Comparison of ENCODE assay signal across 19 mouse cellular contexts in genomic region chr1:167649122-167649633, GRCm38 (mm10). TPM values are rescaled to one million over a fixed set of nuclear protein-coding genes. Genes with fewer than 3 reads are reported as not detected.
DNase-seq lines count a peak whose midpoint lies in the region; ATAC-seq lines count a peak whose summit lies in the region.
"Had no signal": no experiment of that assay in that cellular context is flagged by ENCODE, and none has a peak within 500 bp of the region (broad histone marks: within the 10 kb centered on the region; RNA-seq: fewer than 3 reads in every experiment).

No protein-coding gene starts in this region.

- H3K27me3 ChIP-seq in kidney, embryonic 16.5 days (ENCODE audit: insufficient read depth, low read length) = no peaks in the 10 kb centered on the region; the same call in 1 of the 2 replicates
- H3K27me3 ChIP-seq in embryonic facial prominence, embryonic 14.5 days (replicated peaks; ENCODE audit: control insufficient read depth, insufficient read depth, low read length) = 0 out of 2 replicates have a peak, but pooled peaks cover 5% of the 10 kb centered on the region

- peak; percentile 30 for DNase-seq in gastrocnemius, adult 18-20 months (ENCODE audit: low spot score)
- no peak for DNase-seq in gastrocnemius, postnatal 4 days (ENCODE audit: low spot score in 2 of 2)
- peak; percentile 11 to 41 for DNase-seq in kidney, adult 8-10 months
- peak; percentile 51 for DNase-seq in embryonic facial prominence, embryonic 14.5 days (ENCODE audit: low spot score)
- peak; percentile 28 to 62 for DNase-seq in kidney, postnatal 36 days
- no peak for DNase-seq in embryo, embryonic 10 days (ENCODE audit: low spot score)
- DNase-seq: cerebellum, adult 11-12 months; retina, postnatal 1 day; thymus, postnatal 14 days had no signal

- no peak for ATAC-seq in kidney, embryonic 16.5 days (ENCODE audit: low FRiP score, low TSS enrichment)
- no peak for ATAC-seq in embryonic facial prominence, embryonic 14.5 days (ENCODE audit: low read depth)
- ATAC-seq: forebrain, embryonic 14.5 days; intestine, embryonic 16.5 days; midbrain, embryonic 13.5 days had no signal

- H3K36me3 ChIP-seq in kidney, embryonic 16.5 days (ENCODE audit: insufficient read depth, low read length) = no peaks in the 10 kb centered on the region
- no peaks in the 10 kb centered on the region for H3K36me3 ChIP-seq in embryonic facial prominence, embryonic 14.5 days (ENCODE audit: control insufficient read depth, insufficient read depth, low read length)
- H3K36me3 ChIP-seq: heart, embryonic 13.5 days; midbrain, embryonic 13.5 days; stomach, embryonic 15.5 days had no signal

- no peak overlapping the region for H3K4me3 ChIP-seq in kidney, embryonic 16.5 days (ENCODE audit: low read length)
- H3K4me3 ChIP-seq in embryonic facial prominence, embryonic 14.5 days (ENCODE audit: low read depth, low read length) = no peak overlapping the region
- H3K4me3 ChIP-seq: heart, embryonic 13.5 days; midbrain, embryonic 13.5 days; myocyte; stomach, embryonic 15.5 days had no signal

- WGBS in kidney, embryonic 16.5 days = 70% methylated on average over 11 of the region's 11 CpGs
- 55% methylated on average over 11 of the region's 11 CpGs for WGBS in embryonic facial prominence, embryonic 14.5 days

- H3K9ac ChIP-seq in kidney, embryonic 16.5 days (replicated peaks; ENCODE audit: low read length) = no peak overlapping the region
- no peak overlapping the region for H3K9ac ChIP-seq in embryonic facial prominence, embryonic 14.5 days (ENCODE audit: low read depth, low read length)
- H3K9ac ChIP-seq: heart, embryonic 13.5 days; hindbrain, embryonic 14.5 days; liver, embryonic 14.5 days; midbrain, embryonic 13.5 days; stomach, embryonic 15.5 days had no signal

- H3K4me2 ChIP-seq in kidney, embryonic 16.5 days (replicated peaks; ENCODE audit: low read depth, low read length) = no peak overlapping the region
- no peak overlapping the region for H3K4me2 ChIP-seq in embryonic facial prominence, embryonic 14.5 days (ENCODE audit: low read depth, low read length)
- H3K4me2 ChIP-seq: heart, embryonic 13.5 days; hindbrain, embryonic 14.5 days; midbrain, embryonic 13.5 days; stomach, embryonic 15.5 days had no signal

- no peak overlapping the region for H3K27ac ChIP-seq in kidney, embryonic 16.5 days (ENCODE audit: low read length)
- H3K27ac ChIP-seq in embryonic facial prominence, embryonic 14.5 days (replicated peaks; ENCODE audit: low read depth, low read length) = peak overlapping the region; percentile 48; the same call in 1 of the 2 replicates
- H3K27ac ChIP-seq: heart, embryonic 13.5 days; hindbrain, embryonic 14.5 days; liver, embryonic 14.5 days; midbrain, embryonic 13.5 days; stomach, embryonic 15.5 days had no signal

- H3K4me1 ChIP-seq in kidney, embryonic 16.5 days (ENCODE audit: insufficient read depth, low read length) = no peaks in the 10 kb centered on the region
- peaks cover 14% of the 10 kb centered on the region for H3K4me1 ChIP-seq in embryonic facial prominence, embryonic 14.5 days (ENCODE audit: control insufficient read depth, insufficient read depth, low read length)
- H3K4me1 ChIP-seq: heart, embryonic 13.5 days; stomach, embryonic 15.5 days had no signal

- no peaks in the 10 kb centered on the region for H3K9me3 ChIP-seq in kidney, embryonic 16.5 days (ENCODE audit: low read length)
- H3K9me3 ChIP-seq in embryonic facial prominence, embryonic 14.5 days (ENCODE audit: control insufficient read depth, low read length) = no peaks in the 10 kb centered on the region
- H3K9me3 ChIP-seq: heart, embryonic 13.5 days; midbrain, embryonic 13.5 days; stomach, embryonic 15.5 days had no signal

RNA-seq across cellular contexts. Expression of gene Lmx1a, which starts 39.9 kb away (rescaled TPM):
- total RNA-seq in gastrocnemius, adult 18-20 months (2021) = under 1 TPM; 0.11 to 0.21 TPM
- 1 to 10 TPM; 1.8 to 2.7 TPM for total RNA-seq in gastrocnemius, postnatal 4 days (2021)
- 0.05 TPM in 2 replicates for polyA plus RNA-seq in kidney, embryonic 16.5 days (2015; fragmentation: Nextera tagmentation; extraction: Ambion mirVana)
- polyA plus RNA-seq in embryonic facial prominence, embryonic 14.5 days (2014; fragmentation: Nextera tagmentation; extraction: Ambion mirVana) = 1.5 and 1.7 TPM in 2 replicates
- total RNA-seq: neutrophil, adult 5-6 weeks had no signal
- polyA plus RNA-seq: myocyte had no signal

RNA-seq across cellular contexts. Expression of gene Rxrg, which starts 51.0 kb away (rescaled TPM):
- total RNA-seq in gastrocnemius, adult 18-20 months (2021) = 10 to 100 TPM; 54.1 to 60.4 TPM
- total RNA-seq in gastrocnemius, postnatal 4 days (2021) = 10 to 100 TPM; 35.8 to 38.0 TPM
- polyA plus RNA-seq in kidney, embryonic 16.5 days (2015; fragmentation: Nextera tagmentation; extraction: Ambion mirVana) = 1.9 and 2.1 TPM in 2 replicates
- 20.9 and 25.2 TPM in 2 replicates for polyA plus RNA-seq in embryonic facial prominence, embryonic 14.5 days (2014; fragmentation: Nextera tagmentation; extraction: Ambion mirVana)
- total RNA-seq: neutrophil, adult 5-6 weeks had no signal

Comparison
In these comparisons a context has a peak if more than half of its experiments do, and no peak if none do; other contexts are left out.
1. DNase-seq: peak in gastrocnemius, adult 18-20 months (single experiment), kidney, adult 8-10 months (2 of 2), embryonic facial prominence, embryonic 14.5 days (single experiment) and kidney, postnatal 36 days (2 of 2); none in gastrocnemius, postnatal 4 days (0 of 2) and embryo, embryonic 10 days (single experiment).